Mouse (Mus musculus): ENCODE data around the gene Tufm. TPM values are rescaled to one million over a fixed set of nuclear protein-coding genes. Genes with fewer than 3 reads are reported as not detected.

Tufm gene
- polyA plus RNA-seq (2012; rRNA removed): 70.6 and 75.3 TPM in 2 replicates

DNA sequence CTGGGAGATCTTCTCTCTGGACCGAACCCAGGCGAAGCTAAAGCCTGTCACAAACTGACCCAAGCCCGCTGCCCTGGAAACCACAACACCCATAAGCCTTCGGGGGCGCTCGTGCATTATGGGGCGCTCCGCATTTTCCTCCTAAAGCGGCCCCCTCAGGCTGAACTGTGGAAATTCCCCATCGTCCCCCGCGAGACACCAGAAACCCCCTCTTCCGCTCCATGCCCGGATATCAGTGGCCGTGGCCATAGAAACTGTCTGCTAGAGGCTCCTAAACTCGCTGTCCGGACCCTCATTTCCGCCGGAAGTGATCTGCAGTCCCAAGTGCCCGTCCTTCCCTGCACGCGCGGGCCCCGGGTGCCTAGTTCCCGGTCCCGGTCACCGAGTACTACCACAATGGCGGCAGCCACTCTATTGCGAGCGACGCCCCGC is at the start of gene Tufm:
Gene Tufm (plus strand): TSS at position 310 of the 432 bp plus-strand sequence.

DNA sequence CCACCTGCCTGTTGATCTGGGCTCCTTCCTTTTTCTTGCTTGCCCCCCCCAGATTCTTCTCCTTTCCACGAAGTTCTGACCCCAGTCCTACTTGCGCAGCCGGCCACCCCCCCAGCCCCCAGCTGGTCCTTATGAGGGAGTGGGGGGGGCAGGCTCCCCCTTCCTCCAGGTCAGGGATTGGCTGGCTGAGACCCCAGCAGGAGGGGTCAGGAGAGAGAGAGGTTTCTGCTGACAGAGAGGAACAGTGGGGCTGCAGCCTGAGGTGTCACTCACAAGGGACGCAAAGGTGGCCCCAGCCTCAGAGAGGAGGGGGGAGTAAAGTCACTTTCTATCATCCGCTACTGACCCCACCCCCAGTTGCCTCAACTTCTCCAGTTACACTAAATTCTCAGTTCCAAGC is 24.2 kb upstream of the Tufm start, which contains the start of gene Atp2a1:
Gene Atp2a1 (minus strand): TSS at position 105 of the 400 bp plus-strand sequence.

GRCm38 (mm10) chr7:126474993-126475581 is 12.1 kb upstream of the Tufm start, which contains the start of gene Sh2b1:
TSS of gene Sh2b1 (minus strand) at chr7:126475424.

GRCm38 (mm10) chr7:126503273-126503878 is 16.2 kb downstream of the Tufm start, which contains the start of gene Atxn2l:
TSS of gene Atxn2l (minus strand) at chr7:126503437.

Other genes starting within 250 kb of the Tufm start
- 5.1 and 6.9 TPM in 2 replicates for gene Sbk1, start 214.7 kb upstream of the Tufm start, polyA plus RNA-seq (2012; rRNA removed)
- 1.6 and 3.5 TPM in 2 replicates for gene Lat, start 117.8 kb upstream of the Tufm start, polyA plus RNA-seq (2012; rRNA removed)
- 64.7 and 73.1 TPM in 2 replicates for gene Spns1, start 109.9 kb upstream of the Tufm start, polyA plus RNA-seq (2012; rRNA removed)
- 1.9 and 2.5 TPM in 2 replicates for gene Nfatc2ip, start 90.6 kb upstream of the Tufm start, polyA plus RNA-seq (2012; rRNA removed)
- 0.05 and 0.10 TPM in 2 replicates for gene Cd19, start 72.5 kb upstream of the Tufm start, polyA plus RNA-seq (2012; rRNA removed)
- 13.3 and 15.6 TPM in 2 replicates for gene Rabep2, start 58.6 kb upstream of the Tufm start, polyA plus RNA-seq (2012; rRNA removed)
- gene Atp2a1, start 24.3 kb upstream of the Tufm start, polyA plus RNA-seq (2012; rRNA removed): 49.4 and 66.2 TPM in 2 replicates
- 28.7 and 30.8 TPM in 2 replicates for gene Sh2b1, start 11.9 kb upstream of the Tufm start, polyA plus RNA-seq (2012; rRNA removed)
- 134 and 161 TPM in 2 replicates for gene Atxn2l, start 16.1 kb downstream of the Tufm start, polyA plus RNA-seq (2012; rRNA removed)
- gene Eif3c, start 79.0 kb downstream of the Tufm start, polyA plus RNA-seq (2012; rRNA removed): 57.5 and 61.4 TPM in 2 replicates
- gene Apobr, start 97.6 kb downstream of the Tufm start, polyA plus RNA-seq (2012; rRNA removed): 1.5 and 3.4 TPM in 2 replicates
- 36.6 and 38.8 TPM in 2 replicates for gene Cln3, start 98.5 kb downstream of the Tufm start, polyA plus RNA-seq (2012; rRNA removed)
- gene Il27, start 107.6 kb downstream of the Tufm start, polyA plus RNA-seq (2012; rRNA removed): 0.12 TPM in 1 of 2 replicates, not detected in the other
- 21.6 and 37.2 TPM in 2 replicates for gene Nupr1, start 143.5 kb downstream of the Tufm start, polyA plus RNA-seq (2012; rRNA removed)
- gene Sgf29, start 161.9 kb downstream of the Tufm start, polyA plus RNA-seq (2012; rRNA removed): 35.5 and 43.7 TPM in 2 replicates
- 3.5 and 5.1 TPM in 2 replicates for gene Sult1a1, start 189.1 kb downstream of the Tufm start, polyA plus RNA-seq (2012; rRNA removed)
- 26.1 and 37.1 TPM in 2 replicates for gene Bola2, start 208.0 kb downstream of the Tufm start, polyA plus RNA-seq (2012; rRNA removed)
- gene Slx1b, start 208.4 kb downstream of the Tufm start, polyA plus RNA-seq (2012; rRNA removed): 8.4 and 8.8 TPM in 2 replicates
- 21.9 and 41.2 TPM in 2 replicates for gene Coro1a, start 220.4 kb downstream of the Tufm start, polyA plus RNA-seq (2012; rRNA removed)

All from stomach, adult 2 months (tissue).